Mouse (Mus musculus): ENCODE measurements around the gene Kcmf1. TPM values are rescaled to one million over a fixed set of nuclear protein-coding genes. Genes with fewer than 3 reads are reported as not detected.

The Kcmf1 gene
- polyA plus RNA-seq, 1 experiment from 2014 or later, result 23.8 TPM

- H3K4me2 ChIP-seq (ENCODE audit: low read depth, low read length), result no peak overlapping the region
- 0 out of 2 replicates have a peak overlapping the region, but pooled peaks have one; percentile 15 for H3K27ac ChIP-seq (ENCODE audit: low read length)
- H3K9ac ChIP-seq (ENCODE audit: low read depth, low read length), result no peak overlapping the region
- no peaks in the 10 kb centered on the region for H3K9me3 ChIP-seq (ENCODE audit: control insufficient read depth, low read length)
- ATAC-seq, result peak; percentile 41
- no peaks in the 10 kb centered on the region for H3K36me3 ChIP-seq (ENCODE audit: control insufficient read depth, insufficient read depth, low read length)
- H3K4me3 ChIP-seq (ENCODE audit: low read length), result no peak overlapping the region
- H3K4me1 ChIP-seq (ENCODE audit: control insufficient read depth, insufficient read depth, low read length), result peaks cover 11% of the 10 kb centered on the region; the same call in 1 of the 2 replicates
- no peaks in the 10 kb centered on the region for H3K27me3 ChIP-seq (replicated peaks; ENCODE audit: control insufficient read depth, insufficient read depth, low read length)
- whole genome bisulfite sequencing, result 72% methylated on average over 4 of the region's 4 CpGs
Observed at GRCm38 (mm10) chr6:72929795-72930398, 30.1 kb upstream of the Kcmf1 start.

- Histone ChIP-seq H3K9me3 (ENCODE audit: control insufficient read depth, low read length) (no peaks in the 10 kb centered on the region), H3K27me3 (replicated peaks; ENCODE audit: control insufficient read depth, insufficient read depth, low read length) (no peaks in the 10 kb centered on the region), H3K36me3 (ENCODE audit: control insufficient read depth, insufficient read depth, low read length) (no peaks in the 10 kb centered on the region), H3K4me1 (ENCODE audit: control insufficient read depth, insufficient read depth, low read length) (peaks cover 11% of the 10 kb centered on the region; the same call in 1 of the 2 replicates), H3K4me3 (ENCODE audit: low read length) (no peak overlapping the region), H3K4me2 (ENCODE audit: low read depth, low read length) (peak overlapping the region; percentile 20; the same call in 1 of the 2 replicates), H3K9ac (ENCODE audit: low read depth, low read length) (no peak overlapping the region), H3K27ac (ENCODE audit: low read length) (peak overlapping the region; percentile 61)
- 13% methylated on average over 9 of the region's 9 CpGs for WGBS
- ATAC-seq, result peak; percentile 87
Observed at GRCm38 (mm10) chr6:72926755-72927482, 27.1 kb upstream of the Kcmf1 start.

- Histone ChIP-seq H3K9me3 (ENCODE audit: control insufficient read depth, low read length) (no peaks in the 10 kb centered on the region), H3K36me3 (ENCODE audit: control insufficient read depth, insufficient read depth, low read length) (no peaks in the 10 kb centered on the region), H3K27ac (ENCODE audit: low read length) (no peak overlapping the region), H3K4me1 (ENCODE audit: control insufficient read depth, insufficient read depth, low read length) (peaks cover 11% of the 10 kb centered on the region; the same call in 1 of the 2 replicates), H3K4me2 (ENCODE audit: low read depth, low read length) (no peak overlapping the region), H3K4me3 (ENCODE audit: low read length) (no peak overlapping the region), H3K9ac (ENCODE audit: low read depth, low read length) (no peak overlapping the region), H3K27me3 (replicated peaks; ENCODE audit: control insufficient read depth, insufficient read depth, low read length) (no peaks in the 10 kb centered on the region)
- WGBS, result 81% methylated on average over 4 of the region's 4 CpGs
- ATAC-seq, result no peak
Observed at GRCm38 (mm10) chr6:72926031-72926430, 26.3 kb upstream of the Kcmf1 start.

- no peak overlapping the region for H3K9ac ChIP-seq (ENCODE audit: low read depth, low read length)
- no peak overlapping the region for H3K4me3 ChIP-seq (ENCODE audit: low read length)
- H3K27ac ChIP-seq (ENCODE audit: low read length), result no peak overlapping the region
- H3K4me2 ChIP-seq (ENCODE audit: low read depth, low read length), result no peak overlapping the region
- no peak for ATAC-seq
- no peaks in the 10 kb centered on the region for H3K36me3 ChIP-seq (ENCODE audit: control insufficient read depth, insufficient read depth, low read length)
- no peaks in the 10 kb centered on the region for H3K27me3 ChIP-seq (replicated peaks; ENCODE audit: control insufficient read depth, insufficient read depth, low read length)
- H3K9me3 ChIP-seq (ENCODE audit: control insufficient read depth, low read length), result no peaks in the 10 kb centered on the region
- H3K4me1 ChIP-seq (ENCODE audit: control insufficient read depth, insufficient read depth, low read length), result peaks cover 11% of the 10 kb centered on the region; the same call in 1 of the 2 replicates
- 89% methylated on average over 8 of the region's 8 CpGs for WGBS
Observed at GRCm38 (mm10) chr6:72923381-72923780, 23.6 kb upstream of the Kcmf1 start.

DNA sequence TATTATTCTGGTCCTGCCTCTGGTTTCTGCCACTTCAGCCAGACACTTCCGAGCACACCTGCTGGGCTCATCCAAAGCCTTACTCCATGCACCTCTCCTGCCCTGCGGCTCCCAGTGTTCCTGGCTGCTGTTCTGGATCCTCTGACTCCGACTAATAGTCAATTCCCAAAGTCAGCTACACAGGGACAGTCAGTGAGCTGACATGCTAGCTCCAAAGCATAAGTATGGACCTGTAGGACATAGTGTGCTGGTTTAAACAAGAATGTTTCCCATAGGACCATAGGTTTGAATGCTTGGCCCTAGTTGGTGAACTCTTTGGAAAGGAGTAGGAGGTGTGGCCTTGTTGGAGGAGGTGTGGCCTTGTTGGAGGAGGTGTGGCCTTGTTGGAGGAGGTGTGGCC, 21.3 kb upstream of the Kcmf1 start:
- ATAC-seq, result no peak
- no peak overlapping the region for H3K27ac ChIP-seq (ENCODE audit: low read length)
- 90% methylated on average over 3 of the region's 3 CpGs for WGBS
- H3K9me3 ChIP-seq (ENCODE audit: control insufficient read depth, low read length), result no peaks in the 10 kb centered on the region
- no peak overlapping the region for H3K9ac ChIP-seq (ENCODE audit: low read depth, low read length)
- H3K4me3 ChIP-seq (ENCODE audit: low read length), result no peak overlapping the region
- H3K36me3 ChIP-seq (ENCODE audit: control insufficient read depth, insufficient read depth, low read length), result no peaks in the 10 kb centered on the region
- no peaks in the 10 kb centered on the region for H3K4me1 ChIP-seq (ENCODE audit: control insufficient read depth, insufficient read depth, low read length)
- H3K4me2 ChIP-seq (ENCODE audit: low read depth, low read length), result no peak overlapping the region
- no peaks in the 10 kb centered on the region for H3K27me3 ChIP-seq (replicated peaks; ENCODE audit: control insufficient read depth, insufficient read depth, low read length)

DNA sequence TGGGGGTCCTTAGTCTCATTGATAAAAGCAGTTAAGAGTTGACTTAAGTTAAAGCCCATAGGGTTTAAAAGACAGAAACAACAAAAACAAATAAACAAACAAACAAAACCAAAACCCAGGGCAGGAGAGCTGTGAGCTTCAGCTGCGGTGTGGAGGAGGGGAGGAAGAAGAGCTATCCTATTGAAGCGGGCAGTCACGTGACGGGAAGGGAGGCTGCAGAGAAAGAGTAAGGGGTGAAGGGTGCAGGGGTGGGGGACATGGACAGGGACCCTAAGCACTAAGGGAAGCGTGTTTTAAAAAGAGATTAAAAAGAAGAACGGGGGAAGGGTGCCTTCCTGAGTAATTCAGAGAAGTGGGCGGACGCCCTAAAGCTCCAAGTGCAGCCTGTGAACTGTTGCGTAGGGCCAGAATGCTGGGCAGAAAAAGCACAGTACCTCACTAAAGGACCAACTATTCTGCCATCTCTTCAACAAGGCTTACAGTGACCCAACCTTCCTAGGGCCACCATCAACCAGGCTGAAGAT, 18.8 kb upstream of the Kcmf1 start:
- H3K4me3 ChIP-seq (ENCODE audit: low read length), result no peak overlapping the region
- H3K4me2 ChIP-seq (ENCODE audit: low read depth, low read length), result no peak overlapping the region
- H3K9me3 ChIP-seq (ENCODE audit: control insufficient read depth, low read length), result no peaks in the 10 kb centered on the region
- no peak overlapping the region for H3K27ac ChIP-seq (ENCODE audit: low read length)
- H3K4me1 ChIP-seq (ENCODE audit: control insufficient read depth, insufficient read depth, low read length), result no peaks in the 10 kb centered on the region
- H3K9ac ChIP-seq (ENCODE audit: low read depth, low read length), result no peak overlapping the region
- 72% methylated on average over 9 of the region's 9 CpGs for WGBS
- H3K36me3 ChIP-seq (ENCODE audit: control insufficient read depth, insufficient read depth, low read length), result no peaks in the 10 kb centered on the region
- ATAC-seq, result no peak
- no peaks in the 10 kb centered on the region for H3K27me3 ChIP-seq (replicated peaks; ENCODE audit: control insufficient read depth, insufficient read depth, low read length)

- H3K9ac ChIP-seq (ENCODE audit: low read depth, low read length), result no peak overlapping the region
- H3K9me3 ChIP-seq (ENCODE audit: control insufficient read depth, low read length), result no peaks in the 10 kb centered on the region; the same call in 1 of the 2 replicates
- H3K4me2 ChIP-seq (ENCODE audit: low read depth, low read length), result no peak overlapping the region
- WGBS, result 79% methylated on average over 7 of the region's 7 CpGs
- no peak overlapping the region for H3K27ac ChIP-seq (ENCODE audit: low read length)
- ATAC-seq, result no peak
- H3K36me3 ChIP-seq (ENCODE audit: control insufficient read depth, insufficient read depth, low read length), result no peaks in the 10 kb centered on the region
- H3K4me1 ChIP-seq (ENCODE audit: control insufficient read depth, insufficient read depth, low read length), result no peaks in the 10 kb centered on the region
- no peaks in the 10 kb centered on the region for H3K27me3 ChIP-seq (replicated peaks; ENCODE audit: control insufficient read depth, insufficient read depth, low read length)
- no peak overlapping the region for H3K4me3 ChIP-seq (ENCODE audit: low read length)
Observed at GRCm38 (mm10) chr6:72916330-72916729, 16.6 kb upstream of the Kcmf1 start.

- H3K4me1 ChIP-seq (ENCODE audit: control insufficient read depth, insufficient read depth, low read length), result no peaks in the 10 kb centered on the region
- WGBS, result 79% methylated on average over 6 of the region's 6 CpGs
- no peak for ATAC-seq
Observed at GRCm38 (mm10) chr6:72914087-72914749, 14.4 kb upstream of the Kcmf1 start.

DNA sequence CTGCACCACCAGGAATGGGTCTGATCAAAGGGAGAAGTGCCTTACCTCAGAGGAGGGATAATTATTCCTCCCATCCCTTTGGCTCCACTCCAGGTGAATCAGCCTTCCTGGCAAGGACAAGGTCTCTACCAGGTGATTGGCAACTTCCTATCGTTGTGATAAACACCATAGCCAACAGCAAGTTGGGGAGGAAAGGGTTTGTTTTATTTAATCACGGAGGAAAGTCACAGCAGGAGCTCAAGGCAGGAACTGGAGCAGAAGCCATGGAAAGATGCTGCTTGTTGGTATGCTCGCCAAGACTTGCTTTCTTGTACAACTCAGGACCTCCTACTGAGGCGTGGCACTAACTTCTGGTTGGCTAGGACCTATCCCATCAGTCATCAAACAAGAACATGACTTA, 11.5 kb upstream of the Kcmf1 start:
- Histone ChIP-seq H3K9me3 (ENCODE audit: control insufficient read depth, low read length) (no peaks in the 10 kb centered on the region; the same call in 1 of the 2 replicates), H3K9ac (ENCODE audit: low read depth, low read length) (no peak overlapping the region), H3K36me3 (ENCODE audit: control insufficient read depth, insufficient read depth, low read length) (no peaks in the 10 kb centered on the region), H3K4me1 (ENCODE audit: control insufficient read depth, insufficient read depth, low read length) (no peaks in the 10 kb centered on the region), H3K4me2 (ENCODE audit: low read depth, low read length) (no peak overlapping the region), H3K4me3 (ENCODE audit: low read length) (no peak overlapping the region), H3K27me3 (replicated peaks; ENCODE audit: control insufficient read depth, insufficient read depth, low read length) (no peaks in the 10 kb centered on the region), H3K27ac (ENCODE audit: low read length) (no peak overlapping the region)
- no peak for ATAC-seq
- WGBS, result 63% methylated on average over 4 of the region's 4 CpGs

More at GRCm38 (mm10) chr6:72914087-72914749, 14.4 kb upstream of the Kcmf1 start:
- Histone ChIP-seq H3K36me3 (ENCODE audit: control insufficient read depth, insufficient read depth, low read length) (no peaks in the 10 kb centered on the region), H3K27ac (ENCODE audit: low read length) (no peak overlapping the region), H3K9me3 (ENCODE audit: control insufficient read depth, low read length) (no peaks in the 10 kb centered on the region; the same call in 1 of the 2 replicates), H3K4me3 (ENCODE audit: low read length) (no peak overlapping the region), H3K9ac (ENCODE audit: low read depth, low read length) (no peak overlapping the region), H3K4me2 (ENCODE audit: low read depth, low read length) (no peak overlapping the region), H3K27me3 (replicated peaks; ENCODE audit: control insufficient read depth, insufficient read depth, low read length) (no peaks in the 10 kb centered on the region)

All from intestine, embryonic 16.5 days (tissue).